Mouse (Mus musculus) lung, postnatal 0 days (tissue): ENCODE measurements at regions not wholly inside any gene's neighbourhood (a gene's known extent, or its start where the extent isn't known, plus 50 kb on each side); places are given as distances from the start of the nearest gene placed in this dataset.

ENCODE experiments used
- ATAC-seq: fragments of 200-750 bp; cut with Nextera tagmentation; 2 replicates; pipeline ENCODE4 v1.8.0; 2017; ENCODE audit warnings: moderate library complexity
- DNase-seq: peaks from one replicate; pipeline ENCODE4 v3.0.0-alpha.2; 2016; ENCODE audit warnings: low spot score
- H3K27ac ChIP-seq: fragments of 300-500 bp; sonication (generic); 2 replicates; pipeline ENCODE4 v1.5.1; 2014; ENCODE audit warnings: antibody characterized with exemption, mild to moderate bottlenecking, low read length, mixed read lengths
- H3K27me3 ChIP-seq: fragments of 300-500 bp; sonication (generic); replicated peaks from 2 replicates; pipeline ENCODE4 v1.6.1; 2014; ENCODE audit warnings: low read length, mixed read lengths; ENCODE audit not compliant: insufficient read depth
- H3K36me3 ChIP-seq: fragments of 300-500 bp; sonication (generic); 2 replicates; pipeline ENCODE4 v1.6.1; 2014; ENCODE audit warnings: low read length, mixed read lengths; ENCODE audit not compliant: insufficient read depth
- H3K4me1 ChIP-seq: fragments of 300-500 bp; sonication (generic); 2 replicates; pipeline ENCODE4 v1.6.1; 2014; ENCODE audit warnings: antibody characterized with exemption, low read depth, low read length, mixed read lengths; ENCODE audit not compliant: insufficient read depth
- H3K4me2 ChIP-seq: fragments of 300-500 bp; sonication (generic); replicated peaks from 2 replicates; pipeline ENCODE4 v1.6.1; 2014; ENCODE audit warnings: low read depth, mild to moderate bottlenecking, low read length, moderate library complexity, mixed read lengths
- H3K4me3 ChIP-seq: fragments of 300-500 bp; sonication (generic); 2 replicates; pipeline ENCODE4 v1.5.1; 2014; ENCODE audit warnings: low read depth, low read length
- H3K9ac ChIP-seq: fragments of 300-500 bp; sonication (generic); replicated peaks from 2 replicates; pipeline ENCODE4 v1.6.1; 2014; ENCODE audit warnings: low read depth, mild to moderate bottlenecking
- H3K9me3 ChIP-seq: fragments of 300-500 bp; sonication (generic); 2 replicates; pipeline ENCODE4 v1.6.1; 2016; ENCODE audit warnings: low read length, mixed read lengths
- CTCF ChIP-seq: IDR thresholded peaks from 2 replicates; pipeline ENCODE4 v1.5.1; 2016; ENCODE audit warnings: antibody characterized with exemption, mild to moderate bottlenecking
- EP300 ChIP-seq: IDR thresholded peaks from 2 replicates; pipeline ENCODE4 v1.6.1; 2016; ENCODE audit warnings: antibody characterized with exemption, mild to moderate bottlenecking, control low read depth
- WGBS: fragments of 180-500 bp; shearing (Covaris S2); extraction: QIAGEN DNeasy Blood & Tissue Kit; methylation state at CpG from one replicate; pipeline ENCODE4 v1.1.7; 2014; 5-methylcytosine and 5-hydroxymethylcytosine counted together

DNA sequence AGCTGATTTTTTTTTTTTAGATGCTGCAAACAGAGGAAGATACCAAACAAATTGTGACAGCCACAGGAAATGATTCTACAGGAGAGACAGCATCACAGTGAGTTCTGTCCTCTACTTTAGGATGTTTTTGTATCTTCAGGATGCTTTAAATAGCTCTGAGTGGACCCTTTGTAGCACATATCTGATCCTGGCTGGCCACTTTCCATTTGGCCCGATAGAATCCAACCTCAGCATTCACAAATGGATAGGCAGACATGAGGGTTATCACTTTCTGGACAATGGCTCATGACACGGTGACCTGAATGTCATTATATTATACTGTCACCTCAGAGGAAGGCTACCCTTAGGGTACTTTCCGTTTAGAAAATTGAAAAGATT, 379.3 kb downstream of the Gm10295 start:
- Histone ChIP-seq H3K27ac (no peak overlapping the region), H3K27me3 (no peaks in the 10 kb centered on the region), H3K36me3 (no peaks in the 10 kb centered on the region), H3K4me3 (no peak overlapping the region), H3K4me1 (no peaks in the 10 kb centered on the region), H3K4me2 (no peak overlapping the region), H3K9me3 (no peaks in the 10 kb centered on the region), H3K9ac (no peak overlapping the region)
- no peak for TF ChIP-seq EP300
- TF ChIP-seq CTCF: no peak
- DNase-seq: no peak
- 43% methylated on average over 3 of the region's 3 CpGs for WGBS
- no peak for ATAC-seq

DNA sequence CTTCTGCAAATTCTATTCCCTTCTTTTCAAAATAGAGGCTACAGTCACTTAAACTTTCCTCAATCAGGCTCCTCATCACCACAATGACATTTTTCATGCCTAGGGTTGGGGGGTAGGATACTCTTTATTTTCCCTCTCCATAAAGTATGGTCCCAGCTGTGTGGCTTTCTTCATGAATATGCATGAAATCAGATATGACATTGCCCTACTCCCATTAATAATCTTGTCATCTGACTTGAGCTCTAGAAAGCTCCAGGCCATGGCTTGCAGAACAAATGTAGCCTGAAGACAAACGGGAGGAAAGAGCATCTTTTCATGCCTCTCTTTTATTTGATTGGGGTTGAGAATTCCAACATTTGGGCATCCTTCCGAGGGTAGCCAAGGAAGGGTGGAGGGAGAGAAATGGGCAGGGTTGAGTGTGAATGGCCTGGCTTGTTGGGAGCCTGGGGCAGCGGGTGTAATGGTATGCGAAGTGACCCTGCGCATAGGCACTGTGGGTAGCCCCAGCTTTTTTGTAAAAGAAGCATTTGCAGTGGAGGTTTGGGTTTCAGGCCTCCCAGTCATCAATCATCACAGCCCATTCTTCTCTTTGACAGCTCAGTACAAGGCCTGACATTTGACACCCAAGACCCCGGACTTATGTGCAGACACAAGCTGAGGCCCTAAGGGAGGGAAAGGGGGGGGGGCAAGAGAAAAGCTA, 379.8 kb downstream of the Gm10295 start:
- H3K36me3 ChIP-seq: no peaks in the 10 kb centered on the region
- 47% methylated on average over 6 of the region's 6 CpGs for WGBS
- H3K27ac ChIP-seq: no peak overlapping the region
- ATAC-seq: no peak
- no peak for DNase-seq
- H3K27me3 ChIP-seq: no peaks in the 10 kb centered on the region
- H3K4me3 ChIP-seq: no peak overlapping the region
- TF ChIP-seq EP300 (no peak), CTCF (no peak)
- H3K9me3 ChIP-seq: no peaks in the 10 kb centered on the region
- no peak overlapping the region for H3K4me2 ChIP-seq
- H3K9ac ChIP-seq: no peak overlapping the region
- H3K4me1 ChIP-seq: no peaks in the 10 kb centered on the region

DNA sequence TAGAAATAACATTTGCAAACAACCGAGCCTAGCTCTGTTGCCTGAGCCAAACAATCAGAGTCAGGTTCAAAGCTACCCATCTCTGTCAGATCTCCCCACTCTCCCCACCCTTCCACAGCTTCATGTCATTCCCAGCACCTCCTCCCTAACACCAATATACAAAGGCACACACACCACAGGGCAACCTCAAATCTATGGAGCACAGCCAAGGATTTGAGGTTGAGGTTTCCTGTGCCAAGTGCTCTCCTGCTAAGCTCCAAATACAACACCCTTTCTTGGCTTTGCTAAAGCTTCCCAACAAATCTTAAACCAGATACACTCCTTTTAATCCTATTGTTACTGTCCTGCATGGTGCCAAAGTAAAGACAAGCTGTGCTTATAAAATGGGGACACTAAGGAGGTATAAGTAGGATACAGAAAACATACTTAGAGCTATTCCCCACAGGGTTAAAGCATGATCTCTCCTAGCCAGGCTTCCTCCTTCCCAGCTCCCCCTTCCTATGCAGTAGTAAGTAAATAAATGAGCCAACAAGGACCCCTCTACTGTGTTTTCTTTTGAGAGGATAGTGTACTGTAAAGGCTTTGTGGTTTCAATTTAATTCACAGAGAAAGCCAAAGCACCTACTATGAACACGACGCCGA, 398.8 kb downstream of the Gm10295 start:
- Histone ChIP-seq H3K4me1 (no peaks in the 10 kb centered on the region), H3K4me2 (no peak overlapping the region), H3K36me3 (no peaks in the 10 kb centered on the region), H3K27me3 (0 out of 2 replicates have a peak, but pooled peaks cover 4% of the 10 kb centered on the region), H3K4me3 (no peak overlapping the region), H3K9me3 (no peaks in the 10 kb centered on the region), H3K9ac (no peak overlapping the region), H3K27ac (no peak overlapping the region)
- TF ChIP-seq CTCF (no peak), EP300 (no peak)
- 55% methylated on average over 4 of the region's 4 CpGs for WGBS
- ATAC-seq (no peak), DNase-seq (no peak)

DNA sequence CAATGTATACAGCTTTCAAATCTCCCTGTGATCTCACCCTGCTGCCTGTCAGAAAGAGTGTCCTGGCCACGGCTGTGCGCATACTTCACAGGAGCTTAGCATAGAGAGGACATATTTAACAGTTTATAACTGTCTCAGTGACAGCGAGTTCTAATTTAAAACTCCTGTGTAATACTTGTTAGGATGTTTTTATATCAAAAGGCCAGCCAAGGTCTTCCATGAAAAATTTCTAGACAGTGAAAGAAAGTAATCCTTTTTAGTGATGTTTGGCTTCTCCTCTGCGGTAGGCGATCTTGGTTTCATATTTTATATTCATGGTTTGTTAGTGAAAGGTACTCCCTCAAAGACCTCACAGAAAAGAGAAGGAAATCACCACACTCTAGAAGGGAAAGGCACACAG, 403.0 kb downstream of the Gm10295 start:
- no peak overlapping the region for H3K27ac ChIP-seq
- TF ChIP-seq EP300: no peak
- no peak for TF ChIP-seq CTCF
- H3K9me3 ChIP-seq: no peaks in the 10 kb centered on the region
- ATAC-seq (no peak), DNase-seq (no peak)
- no peaks in the 10 kb centered on the region for H3K36me3 ChIP-seq
- H3K27me3 ChIP-seq: no peaks in the 10 kb centered on the region
- WGBS: 58% methylated on average over 5 of the region's 5 CpGs
- H3K4me1 ChIP-seq: no peaks in the 10 kb centered on the region
- no peak overlapping the region for H3K4me3 ChIP-seq
- H3K9ac ChIP-seq: no peak overlapping the region
- H3K4me2 ChIP-seq: no peak overlapping the region

DNA sequence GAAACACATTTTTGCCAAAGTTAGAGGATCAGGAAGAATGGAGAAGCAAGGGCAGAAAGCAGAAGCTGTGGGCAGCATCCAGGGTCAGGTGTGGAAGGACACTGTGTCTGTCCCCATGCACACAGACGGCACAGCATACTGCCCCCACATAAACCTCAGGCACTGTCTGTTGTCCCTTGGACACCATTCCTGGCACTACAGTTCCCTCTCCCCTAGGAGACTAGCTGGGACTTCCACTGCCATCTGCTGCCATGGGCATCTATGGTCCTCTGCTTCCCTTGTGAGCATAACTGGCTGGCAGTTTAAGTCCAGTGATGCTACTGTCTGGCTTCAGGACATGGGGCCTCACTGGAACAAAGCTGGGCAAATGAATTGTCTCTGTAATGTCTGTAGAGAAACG, 405.0 kb downstream of the Gm10295 start:
- WGBS: 63% methylated on average over 2 of the region's 2 CpGs
- Histone ChIP-seq H3K4me2 (no peak overlapping the region), H3K4me1 (no peaks in the 10 kb centered on the region), H3K4me3 (no peak overlapping the region), H3K36me3 (no peaks in the 10 kb centered on the region), H3K9me3 (no peaks in the 10 kb centered on the region), H3K9ac (no peak overlapping the region), H3K27me3 (no peaks in the 10 kb centered on the region), H3K27ac (no peak overlapping the region)
- no peak for TF ChIP-seq EP300
- TF ChIP-seq CTCF: no peak
- ATAC-seq (no peak), DNase-seq (no peak)

DNA sequence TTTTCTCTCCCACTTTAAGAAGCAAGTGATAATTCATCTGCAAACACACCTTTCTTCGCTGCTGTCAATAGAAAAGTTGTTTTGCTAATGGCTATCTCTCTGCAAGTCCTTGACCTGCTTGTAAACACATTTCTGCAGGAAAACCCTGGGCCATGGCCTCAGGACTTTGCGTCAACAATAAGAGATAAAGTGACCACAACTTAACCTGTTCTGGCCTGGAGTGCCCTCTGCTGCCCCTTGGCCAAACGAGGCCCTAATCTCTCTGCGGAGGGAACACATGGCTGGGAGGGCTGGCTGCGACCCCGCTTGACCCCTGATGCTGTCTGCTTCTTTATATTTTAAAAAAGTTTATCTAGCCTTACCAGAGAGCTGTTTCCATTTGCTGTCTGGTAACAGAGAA, 420.4 kb downstream of the Gm10295 start:
- H3K27me3 ChIP-seq: no peaks in the 10 kb centered on the region
- H3K4me1 ChIP-seq: no peaks in the 10 kb centered on the region
- TF ChIP-seq EP300: no peak
- TF ChIP-seq CTCF: no peak
- no peaks in the 10 kb centered on the region for H3K9me3 ChIP-seq
- no peak overlapping the region for H3K9ac ChIP-seq
- ATAC-seq: no peak
- H3K4me2 ChIP-seq: no peak overlapping the region
- 35% methylated on average over 6 of the region's 6 CpGs for WGBS
- no peaks in the 10 kb centered on the region for H3K36me3 ChIP-seq
- H3K27ac ChIP-seq: no peak overlapping the region
- H3K4me3 ChIP-seq: no peak overlapping the region
- no peak for DNase-seq
